Mouse (Mus musculus) forelimb bud, embryonic 11.5 days (tissue): ENCODE results near the gene Nynrin.

Experiments
- DNase-seq: peaks from one replicate; pipeline ENCODE4 v3.0.0-alpha.2; 2012; ENCODE audit warnings: low read depth, low spot score

Gene Nynrin

GRCm38 (mm10) chr14:55853621-55854285, at the start of gene Nynrin:
Gene Nynrin, plus strand, starts transcription at chr14:55854010.
- peak; percentile 90 for DNase-seq

GRCm38 (mm10) chr14:55814885-55815284, 38.9 kb upstream of the Nynrin start:
- peak; percentile 94 for DNase-seq

GRCm38 (mm10) chr14:55815310-55815751, 38.5 kb upstream of the Nynrin start:
- no peak for DNase-seq

GRCm38 (mm10) chr14:55819845-55820405, 33.9 kb upstream of the Nynrin start:
- DNase-seq: no peak

- DNase-seq: no peak
Measured at GRCm38 (mm10) chr14:55820576-55820975, 33.2 kb upstream of the Nynrin start.

- peak; percentile 96 for DNase-seq
Measured at GRCm38 (mm10) chr14:55822435-55822990, 31.3 kb upstream of the Nynrin start.

- DNase-seq: peak; percentile 97
Measured at GRCm38 (mm10) chr14:55822991-55823762, 30.6 kb upstream of the Nynrin start, which contains the start of gene Nfatc4. Gene Nfatc4, plus strand, starts transcription at chr14:55823144.

GRCm38 (mm10) chr14:55824001-55824480, 29.8 kb upstream of the Nynrin start:
- peak; percentile 52 for DNase-seq

GRCm38 (mm10) chr14:55824481-55825215, 29.2 kb upstream of the Nynrin start:
- DNase-seq: peak; percentile 75

- DNase-seq: peak; percentile 78
Measured at GRCm38 (mm10) chr14:55825216-55826051, 28.4 kb upstream of the Nynrin start.

- DNase-seq: no peak
Measured at GRCm38 (mm10) chr14:55826142-55826541, 27.7 kb upstream of the Nynrin start.

GRCm38 (mm10) chr14:55826551-55827340, 27.1 kb upstream of the Nynrin start:
- no peak for DNase-seq

- no peak for DNase-seq
Measured at GRCm38 (mm10) chr14:55828716-55829263, 25.0 kb upstream of the Nynrin start.

- DNase-seq: no peak
Measured at GRCm38 (mm10) chr14:55829854-55830253, 24.0 kb upstream of the Nynrin start.

- no peak for DNase-seq
Measured at GRCm38 (mm10) chr14:55830331-55830730, 23.5 kb upstream of the Nynrin start.

- no peak for DNase-seq
Measured at GRCm38 (mm10) chr14:55833126-55833525, 20.7 kb upstream of the Nynrin start.

- DNase-seq: no peak
Measured at GRCm38 (mm10) chr14:55834808-55835533, 18.8 kb upstream of the Nynrin start.

- DNase-seq: no peak
Measured at GRCm38 (mm10) chr14:55838312-55838711, 15.5 kb upstream of the Nynrin start.

GRCm38 (mm10) chr14:55838740-55839139, 15.1 kb upstream of the Nynrin start:
- no peak for DNase-seq
